Mouse (Mus musculus) MEL (cell line): ENCODE measurements around the gene Ift88. TPM values are rescaled to one million over a fixed set of nuclear protein-coding genes. Genes with fewer than 3 reads are reported as not detected.

Experiments
- DNase-seq: peaks from one replicate; pipeline ENCODE4 v3.0.0; 2011; ENCODE audit warnings: low read depth, low spot score
- H3K27ac ChIP-seq: 2 replicates; pipeline ENCODE4 v1.5.1; 2012; ENCODE audit warnings: low read depth, mild to moderate bottlenecking, control low read depth, low read length, moderate library complexity; ENCODE audit not compliant: control insufficient read depth
- H3K27me3 ChIP-seq, 2 experiments: fragments of 150-350 bp in 1 of 2; sonication (generic) in 1 of 2; 2 replicates each; pipeline ENCODE4 v1.6.1; 2012; ENCODE audit warnings: low read length in 2 of 2, mild to moderate bottlenecking in 2 of 2, improper control_type of control experiment in 1 of 2, moderate library complexity in 1 of 2; ENCODE audit not compliant: insufficient read depth in 2 of 2, control insufficient read depth in 1 of 2
- H3K36me3 ChIP-seq, 2 experiments: 2 replicates each; pipeline ENCODE4 v1.6.1; 2012 to 2014; ENCODE audit warnings: low read length in 2 of 2, improper control_type of control experiment in 1 of 2, inconsistent platforms in 1 of 2, mild to moderate bottlenecking in 1 of 2; ENCODE audit not compliant: insufficient read depth in 2 of 2, control insufficient read depth in 1 of 2
- H3K4me1 ChIP-seq, 2 experiments: fragments of 150-350 bp in 1 of 2; sonication (generic) in 1 of 2; 2 replicates each; pipeline ENCODE4 v1.6.1; 2012; ENCODE audit warnings: low read length in 2 of 2, improper control_type of control experiment in 1 of 2, mild to moderate bottlenecking in 1 of 2; ENCODE audit not compliant: insufficient read depth in 2 of 2, control insufficient read depth in 1 of 2
- H3K4me3 ChIP-seq, 2 experiments: fragments of 150-350 bp in 1 of 2; sonication (generic) in 1 of 2; 2 replicates each; pipeline ENCODE4 v1.5.1; 2012; ENCODE audit warnings: low read depth in 2 of 2, low read length in 2 of 2, mild to moderate bottlenecking in 2 of 2, moderate library complexity in 2 of 2, control low read depth in 1 of 2, improper control_type of control experiment in 1 of 2; ENCODE audit not compliant: control insufficient read depth in 1 of 2, insufficient read depth in 1 of 2
- H3K79me2 ChIP-seq: 2 replicates; pipeline ENCODE4 v1.6.1; 2012; ENCODE audit warnings: mild to moderate bottlenecking, low read length, moderate library complexity; ENCODE audit not compliant: control insufficient read depth, poor library complexity, insufficient read depth
- H3K9ac ChIP-seq: 2 replicates; pipeline ENCODE4 v1.6.1; 2012; ENCODE audit warnings: low read depth, mild to moderate bottlenecking, control low read depth, low read length, moderate library complexity; ENCODE audit not compliant: control insufficient read depth, poor library complexity, severe bottlenecking
- H3K9me3 ChIP-seq: fragments of 150-350 bp; sonication (generic); replicated peaks from 2 replicates; pipeline ENCODE4 v1.6.1; 2012; ENCODE audit warnings: mild to moderate bottlenecking, low read length, improper control_type of control experiment, moderate library complexity; ENCODE audit not compliant: insufficient read depth
- BHLHE40 ChIP-seq: IDR thresholded peaks from 2 replicates; pipeline ENCODE4 v1.6.1; 2012; ENCODE audit warnings: low read depth, mild to moderate bottlenecking, inconsistent platforms, low read length, improper control_type of control experiment, borderline replicate concordance
- GATA1 ChIP-seq: IDR thresholded peaks from 2 replicates; pipeline ENCODE4 v1.6.1; 2011; ENCODE audit warnings: low read depth, low read length, improper control_type of control experiment
- HCFC1 ChIP-seq: IDR thresholded peaks from 2 replicates; pipeline ENCODE4 v1.6.1; 2012; ENCODE audit warnings: low read depth, mild to moderate bottlenecking, inconsistent platforms, low read length, improper control_type of control experiment, moderate library complexity
- JUND ChIP-seq: IDR thresholded peaks from 2 replicates; pipeline ENCODE4 v1.6.1; 2011; ENCODE audit warnings: low read depth, mild to moderate bottlenecking, improper control_type of control experiment, low read length
- MAFK ChIP-seq: IDR thresholded peaks from 2 replicates; pipeline ENCODE4 v1.6.1; 2011; ENCODE audit warnings: low read depth, mild to moderate bottlenecking, low read length, improper control_type of control experiment, borderline replicate concordance
- MAX ChIP-seq: IDR thresholded peaks from 2 replicates; pipeline ENCODE4 v1.6.1; 2011; ENCODE audit warnings: low read length, improper control_type of control experiment
- MAZ ChIP-seq: IDR thresholded peaks from 2 replicates; pipeline ENCODE4 v1.6.1; 2012; ENCODE audit warnings: low read depth, mild to moderate bottlenecking, inconsistent platforms, low read length, improper control_type of control experiment
- MEF2A ChIP-seq: IDR thresholded peaks from 2 replicates; pipeline ENCODE4 v1.6.1; 2014; ENCODE audit warnings: low read depth, mild to moderate bottlenecking, inconsistent platforms, low read length, improper control_type of control experiment; ENCODE audit not compliant: poor library complexity, insufficient replicate concordance, severe bottlenecking; ENCODE audit errors: extremely low read depth
- MXI1 ChIP-seq: IDR thresholded peaks from 2 replicates; pipeline ENCODE4 v1.6.1; 2011; ENCODE audit warnings: mild to moderate bottlenecking, low read depth, low read length, improper control_type of control experiment
- NELFE ChIP-seq: IDR thresholded peaks from 2 replicates; pipeline ENCODE4 v1.6.1; 2011; ENCODE audit warnings: low read depth, low read length, improper control_type of control experiment
- NRF1 ChIP-seq: IDR thresholded peaks from 2 replicates; pipeline ENCODE4 v1.6.1; 2014; ENCODE audit warnings: low read depth, mild to moderate bottlenecking, inconsistent platforms, low read length, improper control_type of control experiment, moderate library complexity; ENCODE audit not compliant: poor library complexity, insufficient read depth, severe bottlenecking
- POLR2A ChIP-seq, 2 experiments: IDR thresholded peaks; 2 replicates each; pipeline ENCODE4 v1.6.1; 2011 to 2012; ENCODE audit warnings: low read length in 2 of 2, mild to moderate bottlenecking in 2 of 2, control low read depth in 1 of 2, improper control_type of control experiment in 1 of 2, low read depth in 1 of 2, moderate library complexity in 1 of 2; ENCODE audit not compliant: control insufficient read depth in 1 of 2, insufficient read depth in 1 of 2, poor library complexity in 1 of 2
- POLR2AphosphoS2 ChIP-seq: IDR thresholded peaks from 2 replicates; pipeline ENCODE4 v1.6.1; 2011; ENCODE audit warnings: low read length, improper control_type of control experiment
- RCOR1 ChIP-seq: IDR thresholded peaks from 2 replicates; pipeline ENCODE4 v1.6.1; 2012; ENCODE audit warnings: low read depth, mild to moderate bottlenecking, inconsistent platforms, low read length, improper control_type of control experiment
- SIN3A ChIP-seq: IDR thresholded peaks from 2 replicates; pipeline ENCODE4 v1.6.1; 2012; ENCODE audit warnings: low read length, improper control_type of control experiment, inconsistent platforms
- TAL1 ChIP-seq: IDR thresholded peaks from 2 replicates; pipeline ENCODE4 v1.6.1; 2012; ENCODE audit warnings: mild to moderate bottlenecking, inconsistent platforms, low read length, moderate library complexity, mixed read lengths
- TBP ChIP-seq: IDR thresholded peaks from 2 replicates; pipeline ENCODE4 v1.8.0; 2011; ENCODE audit warnings: low read depth, low read length, improper control_type of control experiment
- USF1 ChIP-seq: IDR thresholded peaks from 2 replicates; pipeline ENCODE4 v1.6.1; 2014; ENCODE audit warnings: low read depth, mild to moderate bottlenecking, inconsistent platforms, low read length, improper control_type of control experiment, moderate library complexity
- ZMIZ1 ChIP-seq: IDR thresholded peaks from 2 replicates; pipeline ENCODE4 v1.6.1; 2012; ENCODE audit warnings: low read depth, mild to moderate bottlenecking, inconsistent platforms, low read length, improper control_type of control experiment, moderate library complexity
- ZNF384 ChIP-seq: IDR thresholded peaks from 2 replicates; pipeline ENCODE4 v1.6.1; 2012; ENCODE audit warnings: low read depth, mild to moderate bottlenecking, inconsistent platforms, low read length, improper control_type of control experiment
- polyA plus RNA-seq, 2 experiments: library from polyadenylated mRNA; stranded (reverse) in 1 of 2; unstranded in 1 of 2; fragments of >175 nt in 1 of 2; fragments of >200 nt in 1 of 2; gene quantifications; 2 replicates each; pipeline versions ENCODE4 v1.2.1 to v1.2.4; 2012; ENCODE audit warnings: low replicate concordance in 2 of 2, low read depth in 1 of 2; ENCODE audit not compliant: insufficient read length in 2 of 2, insufficient read depth in 1 of 2, missing spikeins in 1 of 2
- total RNA-seq: library from RNA; depleted of rRNA; stranded (reverse); fragments of 300-350 nt; gene quantifications from 2 replicates; pipeline ENCODE4 v1.2.3, GENCODE M21; 2012

Ift88 gene
- total and polyA plus RNA-seq, 3 experiments, result 2.4 to 5.1 TPM; not detected in 1

DNA sequence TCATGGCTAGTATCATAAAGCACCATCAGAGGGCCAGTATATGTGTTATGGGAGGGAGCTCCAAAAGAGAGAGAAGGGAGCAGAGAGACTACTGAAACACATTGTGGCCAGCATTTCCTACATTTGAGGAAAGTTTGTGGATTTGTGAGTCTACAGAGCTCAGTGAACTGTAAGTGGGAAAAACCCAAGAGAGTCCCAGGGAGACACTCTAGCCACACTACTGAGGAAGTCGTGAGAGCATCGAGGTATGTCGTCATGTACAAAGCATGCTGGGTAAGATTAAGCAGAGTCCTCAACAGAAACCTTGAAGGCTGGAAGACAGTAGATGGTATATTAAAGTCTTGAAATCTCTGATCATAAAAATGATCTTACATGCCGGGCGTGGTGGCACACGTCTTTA, 60.3 kb downstream of the Ift88 start:
- no peak for TF ChIP-seq TBP
- no peak for TF ChIP-seq SIN3A
- TF ChIP-seq POLR2A (IDR thresholded peaks at IDR 0.05; ENCODE audit: control insufficient read depth in 1 of 2, insufficient read depth in 1 of 2, low read depth in 1 of 2, low read length in 2 of 2, poor library complexity in 1 of 2), result no peak
- TF ChIP-seq HCFC1, result no peak
- TF ChIP-seq JUND, result no peak
- no peak for TF ChIP-seq MAX
- no peak for TF ChIP-seq TAL1
- no peak for TF ChIP-seq MEF2A
- TF ChIP-seq USF1, result no peak
- no peak for TF ChIP-seq ZMIZ1
- no peak for TF ChIP-seq POLR2AphosphoS2
- no peak for TF ChIP-seq BHLHE40
- TF ChIP-seq NRF1, result no peak
- TF ChIP-seq MXI1, result no peak
- TF ChIP-seq RCOR1, result no peak
- no peak for TF ChIP-seq ZNF384
- no peak for TF ChIP-seq MAFK
- no peak for TF ChIP-seq NELFE
- Histone ChIP-seq H3K4me1 (no peaks in the 10 kb centered on the region), H3K27me3 (no peaks in the 10 kb centered on the region), H3K79me2 (no peaks in the 10 kb centered on the region), H3K4me3 (no peak overlapping the region), H3K9ac (no peak overlapping the region), H3K9me3 (no peaks in the 10 kb centered on the region), H3K27ac (no peak overlapping the region), H3K36me3 (no peaks in the 10 kb centered on the region)
- DNase-seq, result no peak

DNA sequence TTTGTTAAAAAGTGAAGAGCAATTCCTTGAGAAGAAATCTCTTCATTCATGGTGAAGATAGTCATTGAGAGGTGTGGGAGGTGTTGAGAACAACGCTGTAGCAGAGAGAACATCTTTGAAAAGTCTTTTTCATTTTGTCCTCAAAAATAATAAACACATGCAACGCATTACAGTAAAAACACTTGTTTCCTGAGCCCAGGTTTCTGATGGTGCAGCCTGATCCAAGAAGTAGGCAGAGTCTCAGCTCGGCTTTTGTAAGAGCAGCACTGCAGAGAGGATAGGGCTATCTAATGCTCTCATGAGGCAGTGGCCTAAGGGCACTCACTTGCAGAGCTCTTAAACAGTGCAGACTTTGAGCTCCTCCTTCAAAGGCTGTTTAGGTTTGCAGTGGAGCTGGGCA, 65.8 kb downstream of the Ift88 start:
- no peak for TF ChIP-seq TAL1
- no peak for TF ChIP-seq MAZ
- no peak for TF ChIP-seq GATA1
- Histone ChIP-seq H3K27ac (no peak overlapping the region), H3K36me3 (no peaks in the 10 kb centered on the region), H3K4me3 (no peak overlapping the region), H3K79me2 (no peaks in the 10 kb centered on the region), H3K9ac (no peak overlapping the region), H3K27me3 (no peaks in the 10 kb centered on the region), H3K4me1 (no peaks in the 10 kb centered on the region), H3K9me3 (no peaks in the 10 kb centered on the region)
- DNase-seq, result no peak
